Mouse (Mus musculus): ENCODE results near the gene Smpd1.

DNA sequence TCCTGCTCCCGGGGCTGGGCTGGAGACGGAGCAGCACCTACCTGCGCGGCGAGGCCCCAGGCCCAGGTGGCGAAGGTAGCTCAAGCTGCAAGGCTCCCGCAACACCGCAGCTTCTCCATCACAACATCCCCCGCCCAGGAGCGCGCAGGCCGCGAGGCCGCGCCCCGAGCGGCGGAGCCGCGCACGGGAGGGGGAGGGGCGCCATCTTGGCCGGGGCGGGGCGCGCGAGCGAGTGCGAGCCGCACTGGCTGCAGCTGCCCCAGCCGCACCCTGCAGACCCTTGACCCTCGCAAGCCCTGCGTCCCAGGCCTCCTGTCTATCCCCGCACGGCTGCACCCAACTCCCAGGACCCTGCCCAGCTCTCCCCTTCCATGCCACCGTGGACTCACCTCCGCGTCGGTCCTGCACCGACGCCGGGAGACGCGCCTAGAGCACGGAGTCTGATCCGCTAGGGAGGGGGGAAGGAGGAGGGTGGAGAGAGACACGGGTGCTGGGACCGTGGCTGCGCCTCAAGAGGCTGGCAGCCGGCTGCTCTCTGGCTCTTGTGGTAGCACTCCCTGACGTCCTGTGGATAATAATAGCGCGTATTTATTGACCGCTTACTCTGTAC, 27.0 kb downstream of the Smpd1 start, which contains the start of gene Apbb1:
- TF ChIP-seq GATA1 (IDR thresholded peaks at IDR 0.05; ENCODE audit: borderline replicate concordance, low read length) (no peak), FLI1 (IDR thresholded peaks at IDR 0.05; ENCODE audit: low read length) (no peak)
